Mouse (Mus musculus) ES-E14 (cell line): Measurements from ENCODE around the gene Fut11. TPM values are rescaled to one million over a fixed set of nuclear protein-coding genes. Genes with fewer than 3 reads are reported as not detected.

Experiments
- DNase-seq: peaks from one replicate; pipeline ENCODE4 v3.0.0-alpha.2; 2013; ENCODE audit warnings: low read depth, low spot score
- H3K27ac ChIP-seq: 2 replicates; pipeline ENCODE4 v1.5.1; 2012; ENCODE audit warnings: low read depth, mild to moderate bottlenecking, low read length, moderate library complexity, mixed read lengths; ENCODE audit not compliant: poor library complexity, insufficient read depth, severe bottlenecking
- H3K36me3 ChIP-seq: 2 replicates; pipeline ENCODE4 v1.6.1; 2012; ENCODE audit warnings: mild to moderate bottlenecking, low read length, moderate library complexity, mixed read lengths; ENCODE audit not compliant: control insufficient read depth, poor library complexity, insufficient read depth, severe bottlenecking
- H3K4me1 ChIP-seq, 2 experiments: fragments of 150-350 bp in 1 of 2; sonication (generic) in 1 of 2; 2 replicates each; pipeline ENCODE4 v1.6.1; 2012; ENCODE audit warnings: low read length in 2 of 2, mild to moderate bottlenecking in 1 of 2, mixed read lengths in 1 of 2; ENCODE audit not compliant: control insufficient read depth in 2 of 2, insufficient read depth in 2 of 2, poor library complexity in 1 of 2
- H3K4me3 ChIP-seq, 2 experiments: fragments of 150-350 bp in 1 of 2; sonication (generic) in 1 of 2; 2 replicates each; pipeline ENCODE4 v1.5.1; 2012; ENCODE audit warnings: low read length in 2 of 2, low read depth in 1 of 2, mild to moderate bottlenecking in 1 of 2, mixed read lengths in 1 of 2; ENCODE audit not compliant: insufficient read depth in 1 of 2, poor library complexity in 1 of 2, severe bottlenecking in 1 of 2
- H3K9ac ChIP-seq: 2 replicates; pipeline ENCODE4 v1.6.1; 2012; ENCODE audit warnings: low read depth, mild to moderate bottlenecking, low read length, mixed read lengths; ENCODE audit not compliant: poor library complexity, insufficient read depth, severe bottlenecking
- H3K9me3 ChIP-seq: fragments of 150-350 bp; sonication (generic); 2 replicates; pipeline ENCODE4 v1.6.1; 2012; ENCODE audit warnings: low read depth, mild to moderate bottlenecking, low read length; ENCODE audit not compliant: control insufficient read depth, insufficient read depth
- CHD2 ChIP-seq: IDR thresholded peaks from 2 replicates; pipeline ENCODE4 v1.6.1; 2014; ENCODE audit warnings: mild to moderate bottlenecking, low read depth, low read length, inconsistent platforms
- HCFC1 ChIP-seq: IDR thresholded peaks from 2 replicates; pipeline ENCODE4 v1.6.1; 2012; ENCODE audit warnings: low read length, inconsistent platforms, borderline replicate concordance; ENCODE audit not compliant: insufficient read depth
- MAFK ChIP-seq: IDR thresholded peaks from 2 replicates; pipeline ENCODE4 v1.6.1; 2014; ENCODE audit warnings: mild to moderate bottlenecking, low read depth, low read length, inconsistent platforms; ENCODE audit not compliant: insufficient read depth
- ZC3H11A ChIP-seq: IDR thresholded peaks from 2 replicates; pipeline ENCODE4 v1.6.1; 2012; ENCODE audit warnings: low read depth, mild to moderate bottlenecking, inconsistent platforms, low read length, borderline replicate concordance
- ZNF384 ChIP-seq: IDR thresholded peaks from 2 replicates; pipeline ENCODE4 v1.6.1; 2012; ENCODE audit warnings: low read depth, low read length, inconsistent platforms
- in situ Hi-C, 2 experiments: fragments of 600-800 bp; cut with MboI; formaldehyde crosslinking; loops; one replicate each; pipeline ENCODE4 v1.15.1; 2025; ENCODE audit warnings: low sequenced_read_pairs in 2 of 2, inconsistent platforms in 1 of 2; ENCODE audit not compliant: unreplicated experiment in 2 of 2
- total RNA-seq: library from RNA; depleted of rRNA; stranded (reverse); fragments of 300-350 nt; gene quantifications from 2 replicates; pipeline ENCODE4 v1.2.3, GENCODE M21; 2012

Fut11 gene
- total RNA-seq, 1 experiment = 5.0 TPM

DNA sequence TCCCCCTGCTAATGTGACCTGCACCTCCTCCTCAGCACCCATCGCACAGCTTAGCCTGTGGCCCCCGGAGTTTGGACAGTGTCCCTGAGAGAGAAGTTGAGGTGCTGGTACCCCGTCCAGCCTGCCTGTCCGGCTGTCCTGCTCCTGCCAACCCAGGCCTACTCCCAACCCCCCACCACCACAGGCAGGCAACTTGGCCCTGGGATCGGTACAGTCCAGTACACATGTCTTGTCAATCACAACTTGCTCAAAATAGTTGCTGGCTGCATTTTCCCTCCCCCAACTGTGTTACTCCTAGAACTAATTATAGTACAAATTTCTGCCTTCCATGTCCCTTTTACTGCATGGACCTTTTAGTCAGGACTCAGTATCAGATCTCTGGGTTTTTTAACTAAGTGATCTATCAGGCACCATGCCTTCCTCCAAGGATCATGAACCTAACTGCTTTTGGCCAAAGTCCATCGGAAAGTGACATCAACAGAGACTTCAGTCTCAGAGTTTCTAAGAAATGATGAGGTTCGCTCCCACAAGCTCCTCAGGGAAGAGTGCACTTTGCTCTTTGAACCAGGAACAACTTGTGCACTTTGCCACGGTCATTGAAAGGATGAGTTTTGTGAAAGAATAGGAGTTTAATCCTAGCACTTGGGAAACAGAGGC, 26.5 kb upstream of the Fut11 start, which contains the start of gene Synpo2l:
Gene Synpo2l (minus strand): TSS at position 201 of the 657 bp plus-strand sequence.
- H3K27ac ChIP-seq = no peak within 1 kb of the TSS
- in situ Hi-C loops = no loop called here
- H3K4me3 ChIP-seq = no peak within 1 kb of the TSS
- no peaks in the 10 kb centered on the region for H3K9me3 ChIP-seq
- no peak within 1 kb of the TSS for H3K9ac ChIP-seq
- H3K4me1 ChIP-seq = peaks cover 2 to 12% of the 10 kb centered on the region in 2 experiments; a peak in 1 of 4 replicates
- TF ChIP-seq CHD2 = no peak
- TF ChIP-seq ZNF384 = no peak
- TF ChIP-seq MAFK = no peak
- TF ChIP-seq ZC3H11A = no peak
- no peak for TF ChIP-seq HCFC1
- DNase-seq = no peak
- no peaks in the 10 kb centered on the region for H3K36me3 ChIP-seq

DNA sequence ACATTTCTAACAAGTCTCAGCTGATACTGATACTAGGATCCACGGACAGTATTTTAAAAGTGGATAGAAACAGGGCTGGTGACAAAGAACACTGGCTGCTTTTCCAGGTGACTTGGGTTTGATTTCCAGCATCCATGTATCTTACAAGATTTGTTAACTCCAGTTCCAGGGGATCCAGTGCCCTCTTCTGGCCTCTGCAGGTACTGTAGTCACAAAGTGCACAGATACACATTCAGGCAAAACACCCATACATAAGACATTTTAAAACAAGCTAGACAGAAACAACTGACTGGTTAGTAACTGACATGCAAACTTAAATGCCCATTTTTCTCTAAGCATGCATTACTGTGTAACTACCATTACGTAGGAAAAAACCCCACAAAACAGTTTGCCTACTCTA, 21.8 kb upstream of the Fut11 start:
- Histone ChIP-seq H3K4me1 (0 out of 4 replicates have a peak, but pooled peaks cover 0 to 2% of the 10 kb centered on the region in 2 experiments), H3K36me3 (peaks cover 10% of the 10 kb centered on the region), H3K27ac (no peak overlapping the region; the same call in 1 of the 2 replicates), H3K9ac (peak overlapping the region; percentile 31; the same call in 1 of the 2 replicates), H3K4me3 (peak overlapping the region; percentile 7 to 89; a peak in 2 of 4 replicates), H3K9me3 (no peaks in the 10 kb centered on the region)
- DNase-seq = peak; percentile 83
- TF ChIP-seq HCFC1 (no peak), ZC3H11A (0 out of 2 replicates have a peak, but pooled peaks have one; percentile 6), ZNF384 (no peak), CHD2 (no peak), MAFK (no peak)
- in situ Hi-C loops = no loop called here

DNA sequence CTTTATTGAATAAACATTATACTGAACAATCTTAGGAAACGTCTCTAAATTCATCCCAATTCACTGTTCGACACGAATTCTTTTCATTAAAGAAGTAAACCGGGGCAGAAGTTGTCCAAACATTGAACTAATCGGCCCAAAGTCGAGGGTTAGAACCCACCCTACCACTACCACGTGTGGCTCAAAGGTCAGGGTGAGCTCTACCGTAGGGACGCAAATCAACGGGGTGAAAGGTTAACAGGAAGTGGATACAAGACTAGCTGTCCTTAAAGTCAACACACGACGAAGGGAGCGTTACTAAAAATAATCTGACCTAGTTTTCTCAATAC, 21.1 kb upstream of the Fut11 start:
- Histone ChIP-seq H3K9me3 (no peaks in the 10 kb centered on the region), H3K4me3 (peak overlapping the region; percentile 51 to 89), H3K27ac (peak overlapping the region; percentile 63; the same call in 1 of the 2 replicates), H3K4me1 (0 out of 4 replicates have a peak, but pooled peaks cover 0 to 2% of the 10 kb centered on the region in 2 experiments), H3K36me3 (peaks cover 14% of the 10 kb centered on the region), H3K9ac (peak overlapping the region; percentile 59)
- in situ Hi-C loops = no loop called here
- TF ChIP-seq CHD2 (peak; percentile 56; the same call in 1 of the 2 replicates), HCFC1 (no peak), MAFK (no peak), ZC3H11A (no peak)
- DNase-seq = no peak

DNA sequence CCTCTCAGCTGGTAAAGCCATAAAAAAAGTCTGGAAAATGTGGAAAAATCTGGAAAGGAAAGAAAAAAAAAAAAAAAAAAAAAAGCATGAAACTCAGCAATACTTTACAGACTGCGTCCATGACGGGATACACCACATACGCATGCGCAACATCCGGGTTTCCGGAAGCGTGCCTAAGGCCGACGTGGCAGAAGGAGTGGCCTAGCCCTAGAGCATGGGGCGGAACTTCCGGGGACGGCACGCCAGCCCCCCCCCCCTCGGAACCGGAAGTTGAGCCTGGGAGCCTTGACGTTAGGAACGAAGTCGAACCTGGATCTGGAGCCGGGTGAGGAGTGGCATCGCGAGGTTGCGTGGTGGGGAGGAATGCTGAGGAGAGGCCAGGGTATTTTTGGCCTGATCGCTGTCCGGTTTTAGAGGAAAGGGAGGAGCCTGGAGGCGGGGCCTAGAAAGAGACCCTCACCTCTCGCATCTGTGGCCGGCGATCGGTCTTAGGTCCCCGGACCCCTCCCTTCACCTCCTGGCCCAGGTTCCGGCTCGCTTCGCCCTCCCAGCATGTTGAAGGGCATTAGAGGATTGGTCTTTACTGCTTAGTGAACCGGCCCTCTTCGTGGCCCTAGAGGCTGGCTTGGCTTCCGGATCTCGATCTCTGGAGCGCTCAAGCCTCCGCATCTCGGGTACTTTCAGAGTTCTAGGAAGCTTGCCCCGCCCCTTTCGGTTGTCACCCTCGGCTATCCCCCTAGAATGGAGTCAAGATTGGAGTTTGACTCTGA, 20.5 kb upstream of the Fut11 start, which contains the start of gene Sec24c:
Gene Sec24c (plus strand): TSS at position 245 of the 770 bp plus-strand sequence.
- in situ Hi-C loops = no loop called here
- Histone ChIP-seq H3K9ac (peak within 1 kb of the TSS; percentile 88), H3K9me3 (no peaks in the 10 kb centered on the region), H3K4me1 (0 out of 4 replicates have a peak, but pooled peaks cover 0 to 2% of the 10 kb centered on the region in 2 experiments), H3K36me3 (peaks cover 15% of the 10 kb centered on the region), H3K27ac (peak within 1 kb of the TSS; percentile 84), H3K4me3 (peak within 1 kb of the TSS; percentile 89 to 92)
- TF ChIP-seq CHD2 = no peak
- TF ChIP-seq ZC3H11A = no peak
- peak; percentile 64 for TF ChIP-seq MAFK
- peak; percentile 96 for TF ChIP-seq ZNF384
- peak; percentile 75 for TF ChIP-seq HCFC1
- DNase-seq = peak; percentile 100
